Comparison of ENCODE assay signal across 13 mouse cellular contexts in the genomic region with DNA sequence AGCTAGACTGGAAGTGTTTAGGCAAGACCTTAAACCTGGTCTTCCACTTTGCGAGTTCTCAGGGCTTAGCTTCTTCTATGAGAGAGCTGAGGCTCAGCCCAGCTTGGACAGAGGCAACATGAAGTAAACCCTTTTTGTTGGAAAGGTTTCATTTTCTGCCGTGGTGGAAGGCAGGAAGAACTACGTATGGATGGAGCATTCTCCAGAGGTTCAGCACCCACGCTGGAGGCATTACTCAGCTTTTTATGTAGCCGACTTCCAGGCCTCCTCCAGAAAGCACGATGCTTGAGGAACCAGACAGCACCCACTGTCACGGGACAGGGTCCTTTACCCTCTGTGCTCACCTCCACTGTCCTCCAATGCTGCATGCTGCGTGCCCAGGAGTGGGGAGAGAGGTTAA. TPM values are rescaled to one million over a fixed set of nuclear protein-coding genes. Genes with fewer than 3 reads are reported as not detected.
A peak's percentile ranks its signal among the peaks of the same experiment; 100 is the strongest.
DNase-seq lines count a peak whose midpoint lies in the region; ATAC-seq lines count a peak whose summit lies in the region.
"Had no signal": no experiment of that assay in that cellular context is flagged by ENCODE, and none has a peak within 500 bp of the region (broad histone marks: within the 10 kb centered on the region; RNA-seq: fewer than 3 reads in every experiment).

No protein-coding gene starts in this region.

- intact Hi-C loops in heart, postnatal 10 days (cut with DNase I), result loop anchor here (5.0 kb wide), 1 partner anchor 45 kb away; no protein-coding TSS in a partner anchor

- H3K9ac ChIP-seq in heart, embryonic 16.5 days (ENCODE audit: low read length), result no peak overlapping the region; the same call in 1 of the 2 replicates
- H3K9ac ChIP-seq in midbrain, embryonic 15.5 days, result no peak overlapping the region
- H3K9ac ChIP-seq in embryonic facial prominence, embryonic 15.5 days, result no peak overlapping the region
- H3K9ac ChIP-seq in stomach, embryonic 15.5 days, result no peak overlapping the region
- no peak overlapping the region for H3K9ac ChIP-seq in hindbrain, embryonic 13.5 days
- H3K9ac ChIP-seq: liver, embryonic 14.5 days; neural tube, embryonic 12.5 days had no signal

- H3K4me1 ChIP-seq in heart, embryonic 16.5 days (ENCODE audit: control insufficient read depth, insufficient read depth, low read length), result peaks cover 32% of the 10 kb centered on the region
- peaks cover 75% of the 10 kb centered on the region for H3K4me1 ChIP-seq in midbrain, embryonic 10.5 days
- H3K4me1 ChIP-seq in midbrain, embryonic 15.5 days, result peaks cover 21% of the 10 kb centered on the region
- peaks cover 52% of the 10 kb centered on the region for H3K4me1 ChIP-seq in embryonic facial prominence, embryonic 15.5 days
- H3K4me1 ChIP-seq in stomach, embryonic 15.5 days, result peaks cover 40% of the 10 kb centered on the region
- peaks cover 37% of the 10 kb centered on the region for H3K4me1 ChIP-seq in hindbrain, embryonic 13.5 days (replicated peaks)

- 0 out of 2 replicates have a peak overlapping the region, but pooled peaks have one; percentile 2 for H3K27ac ChIP-seq in heart, embryonic 16.5 days (ENCODE audit: low read length)
- H3K27ac ChIP-seq in midbrain, embryonic 10.5 days (replicated peaks), result peak overlapping the region; percentile 74
- H3K27ac ChIP-seq in midbrain, embryonic 15.5 days, result no peak overlapping the region
- H3K27ac ChIP-seq in embryonic facial prominence, embryonic 15.5 days (replicated peaks), result 0 out of 2 replicates have a peak overlapping the region, but pooled peaks have one; percentile 28
- H3K27ac ChIP-seq in stomach, embryonic 15.5 days, result peak overlapping the region; percentile 44
- H3K27ac ChIP-seq in hindbrain, embryonic 13.5 days, result no peak overlapping the region
- H3K27ac ChIP-seq: hindbrain, postnatal 0 days; liver, embryonic 14.5 days; neural tube, embryonic 12.5 days had no signal

- H3K4me3 ChIP-seq in heart, embryonic 16.5 days (ENCODE audit: low read length), result no peak overlapping the region
- no peak overlapping the region for H3K4me3 ChIP-seq in midbrain, embryonic 10.5 days
- no peak overlapping the region for H3K4me3 ChIP-seq in midbrain, embryonic 15.5 days
- no peak overlapping the region for H3K4me3 ChIP-seq in embryonic facial prominence, embryonic 15.5 days (replicated peaks)
- H3K4me3 ChIP-seq in stomach, embryonic 15.5 days (replicated peaks), result no peak overlapping the region
- no peak overlapping the region for H3K4me3 ChIP-seq in hindbrain, embryonic 13.5 days
- H3K4me3 ChIP-seq: neural tube, embryonic 12.5 days had no signal

- ATAC-seq in heart, embryonic 16.5 days (replicated peaks; ENCODE audit: extremely low read depth, insufficient read depth, low FRiP score), result no peak
- no peak for ATAC-seq in midbrain, embryonic 15.5 days (replicated peaks)
- ATAC-seq in embryonic facial prominence, embryonic 15.5 days (ENCODE audit: insufficient number of reproducible peaks, low FRiP score, low TSS enrichment, low read depth), result no peak
- ATAC-seq in stomach, embryonic 15.5 days (ENCODE audit: insufficient read depth, low FRiP score, low read depth), result no peak
- no peak for ATAC-seq in hindbrain, embryonic 13.5 days (ENCODE audit: low FRiP score)
- ATAC-seq: hindbrain, postnatal 0 days had no signal

- H3K27me3 ChIP-seq in heart, embryonic 16.5 days (ENCODE audit: control insufficient read depth, insufficient read depth, low read length), result no peaks in the 10 kb centered on the region
- no peaks in the 10 kb centered on the region for H3K27me3 ChIP-seq in midbrain, embryonic 10.5 days (ENCODE audit: low read depth, poor library complexity, severe bottlenecking)
- 0 out of 2 replicates have a peak, but pooled peaks cover 2% of the 10 kb centered on the region for H3K27me3 ChIP-seq in midbrain, embryonic 15.5 days (replicated peaks)
- H3K27me3 ChIP-seq in embryonic facial prominence, embryonic 15.5 days, result no peaks in the 10 kb centered on the region
- no peaks in the 10 kb centered on the region for H3K27me3 ChIP-seq in stomach, embryonic 15.5 days (replicated peaks)
- 0 out of 2 replicates have a peak, but pooled peaks cover 3% of the 10 kb centered on the region for H3K27me3 ChIP-seq in hindbrain, embryonic 13.5 days
- H3K27me3 ChIP-seq: CH12.LX; neural tube, embryonic 12.5 days had no signal

- no peaks in the 10 kb centered on the region for H3K36me3 ChIP-seq in heart, embryonic 16.5 days (ENCODE audit: control insufficient read depth, insufficient read depth)
- no peaks in the 10 kb centered on the region for H3K36me3 ChIP-seq in midbrain, embryonic 10.5 days
- H3K36me3 ChIP-seq in midbrain, embryonic 15.5 days (replicated peaks), result no peaks in the 10 kb centered on the region
- no peaks in the 10 kb centered on the region for H3K36me3 ChIP-seq in embryonic facial prominence, embryonic 15.5 days
- H3K36me3 ChIP-seq in stomach, embryonic 15.5 days, result no peaks in the 10 kb centered on the region
- H3K36me3 ChIP-seq in hindbrain, embryonic 13.5 days, result no peaks in the 10 kb centered on the region
- H3K36me3 ChIP-seq: neural tube, embryonic 12.5 days had no signal

- WGBS in heart, embryonic 16.5 days, result 57% methylated on average over 8 of the region's 8 CpGs
- 79% methylated on average over 8 of the region's 8 CpGs for WGBS in midbrain, embryonic 10.5 days
- 78% methylated on average over 8 of the region's 8 CpGs for WGBS in midbrain, embryonic 15.5 days
- WGBS in embryonic facial prominence, embryonic 15.5 days, result 57% methylated on average over 8 of the region's 8 CpGs
- WGBS in stomach, embryonic 15.5 days, result 55% methylated on average over 8 of the region's 8 CpGs
- 83% methylated on average over 8 of the region's 8 CpGs for WGBS in hindbrain, embryonic 13.5 days

- H3K9me3 ChIP-seq in heart, embryonic 16.5 days (replicated peaks; ENCODE audit: control insufficient read depth, low read length), result no peaks in the 10 kb centered on the region
- no peaks in the 10 kb centered on the region for H3K9me3 ChIP-seq in midbrain, embryonic 10.5 days (replicated peaks)
- H3K9me3 ChIP-seq in midbrain, embryonic 15.5 days, result no peaks in the 10 kb centered on the region
- H3K9me3 ChIP-seq in embryonic facial prominence, embryonic 15.5 days (replicated peaks), result no peaks in the 10 kb centered on the region
- H3K9me3 ChIP-seq in stomach, embryonic 15.5 days, result no peaks in the 10 kb centered on the region
- H3K9me3 ChIP-seq in hindbrain, embryonic 13.5 days, result no peaks in the 10 kb centered on the region

- DNase-seq in heart, postnatal 10 days, result no peak
- no peak for DNase-seq in midbrain, embryonic 10.5 days (ENCODE audit: low spot score)
- DNase-seq in right cerebral cortex, postnatal 10 days (ENCODE audit: low spot score in 2 of 2), result no peak
- DNase-seq: cerebellum, postnatal 14 days had no signal

- no peak overlapping the region for H3K4me2 ChIP-seq in heart, embryonic 16.5 days (ENCODE audit: low read depth, low read length)
- H3K4me2 ChIP-seq in midbrain, embryonic 15.5 days, result no peak overlapping the region
- H3K4me2 ChIP-seq in embryonic facial prominence, embryonic 15.5 days (replicated peaks), result no peak overlapping the region
- no peak overlapping the region for H3K4me2 ChIP-seq in stomach, embryonic 15.5 days
- H3K4me2 ChIP-seq in hindbrain, embryonic 13.5 days, result no peak overlapping the region
- H3K4me2 ChIP-seq: neural tube, embryonic 12.5 days had no signal

RNA-seq across cellular contexts. Expression of a gene that starts 48.6 kb away (rescaled TPM):
- polyA plus RNA-seq in heart, embryonic 16.5 days (2015; fragmentation: Nextera tagmentation; extraction: Ambion mirVana), result 51.2 and 52.9 TPM in 2 replicates
- 10 to 100 TPM; 41.6 to 49.9 TPM for total RNA-seq in heart, postnatal 10 days (2021)
- polyA plus RNA-seq in midbrain, embryonic 10.5 days (2016; fragmentation: Nextera tagmentation; extraction: Ambion mirVana), result 119 and 136 TPM in 2 replicates
- polyA plus RNA-seq in midbrain, embryonic 15.5 days (2015; fragmentation: Nextera tagmentation; extraction: Ambion mirVana), result 175 and 194 TPM in 2 replicates
- polyA plus RNA-seq in embryonic facial prominence, embryonic 15.5 days (2015; fragmentation: Nextera tagmentation; extraction: Ambion mirVana), result 136 and 137 TPM in 2 replicates
- polyA plus RNA-seq in stomach, embryonic 15.5 days (2015; fragmentation: Nextera tagmentation; extraction: Ambion mirVana), result 92.4 and 98.5 TPM in 2 replicates
- 179 and 180 TPM in 2 replicates for polyA plus RNA-seq in hindbrain, embryonic 13.5 days (2015; fragmentation: Nextera tagmentation; extraction: Ambion mirVana)

RNA-seq across cellular contexts. Expression of a gene that starts 57.1 kb away (rescaled TPM):
- polyA plus RNA-seq in heart, embryonic 16.5 days (2015; fragmentation: Nextera tagmentation; extraction: Ambion mirVana), result 7.9 and 8.1 TPM in 2 replicates
- 10 to 100 TPM; 12.8 to 26.7 TPM for total RNA-seq in heart, postnatal 10 days (2021)
- 2.0 and 2.2 TPM in 2 replicates for polyA plus RNA-seq in midbrain, embryonic 10.5 days (2016; fragmentation: Nextera tagmentation; extraction: Ambion mirVana)
- polyA plus RNA-seq in midbrain, embryonic 15.5 days (2015; fragmentation: Nextera tagmentation; extraction: Ambion mirVana), result 2.2 TPM in 2 replicates
- 3.0 and 4.1 TPM in 2 replicates for polyA plus RNA-seq in embryonic facial prominence, embryonic 15.5 days (2015; fragmentation: Nextera tagmentation; extraction: Ambion mirVana)
- 6.2 and 6.9 TPM in 2 replicates for polyA plus RNA-seq in stomach, embryonic 15.5 days (2015; fragmentation: Nextera tagmentation; extraction: Ambion mirVana)
- polyA plus RNA-seq in hindbrain, embryonic 13.5 days (2015; fragmentation: Nextera tagmentation; extraction: Ambion mirVana), result 1.3 and 1.5 TPM in 2 replicates

Comparison
In these comparisons a context has a peak if more than half of its experiments do, and no peak if none do; other contexts are left out.
1. H3K27ac ChIP-seq: peak in heart, embryonic 16.5 days (single experiment), midbrain, embryonic 10.5 days (single experiment), embryonic facial prominence, embryonic 15.5 days (single experiment) and stomach, embryonic 15.5 days (single experiment); none in midbrain, embryonic 15.5 days (single experiment) and hindbrain, embryonic 13.5 days (single experiment).